Mouse (Mus musculus): ENCODE data around the gene Setd4.

DNA sequence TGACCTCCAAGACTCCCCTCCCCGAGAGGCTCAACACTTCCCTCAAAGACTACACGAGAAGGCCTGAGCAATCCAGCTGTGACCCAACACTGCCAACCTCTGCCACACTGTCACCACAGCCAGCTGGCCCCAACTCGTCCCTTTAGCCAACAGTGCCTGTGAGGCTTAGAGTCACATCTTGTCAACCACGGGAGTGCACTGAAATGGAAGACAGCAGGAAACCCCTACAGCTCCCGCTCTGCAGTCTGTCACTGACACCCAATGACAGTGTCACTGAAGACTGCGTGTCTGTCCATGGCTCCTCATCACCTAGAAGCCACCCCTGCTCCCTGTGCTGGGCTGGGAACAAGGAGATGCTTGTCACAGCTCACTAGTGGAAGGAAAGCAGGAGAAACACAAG is 22.7 kb downstream of the Setd4 start:
- TF ChIP-seq POLR2A (IDR thresholded peaks at IDR 0.05; ENCODE audit: borderline replicate concordance, insufficient read depth, low read length) (no peak), CTCF (IDR thresholded peaks at IDR 0.05; ENCODE audit: borderline replicate concordance, insufficient read depth, low read depth, low read length) (no peak)
